Mouse (Mus musculus): ENCODE measurements around the gene Gli1.
A peak's percentile ranks its signal among the peaks of the same experiment; 100 is the strongest.
"Not testable (repeated sequence)": the region's sequence is repeated elsewhere in the genome, so short reads cannot be mapped to it uniquely, and the experiment has no call there.

Gli1 gene

GRCm38 (mm10) chr10:127322178-127322577, 19.6 kb downstream of the Gli1 start:
- no peak for DNase-seq (ENCODE audit: low read depth, low spot score)

DNA sequence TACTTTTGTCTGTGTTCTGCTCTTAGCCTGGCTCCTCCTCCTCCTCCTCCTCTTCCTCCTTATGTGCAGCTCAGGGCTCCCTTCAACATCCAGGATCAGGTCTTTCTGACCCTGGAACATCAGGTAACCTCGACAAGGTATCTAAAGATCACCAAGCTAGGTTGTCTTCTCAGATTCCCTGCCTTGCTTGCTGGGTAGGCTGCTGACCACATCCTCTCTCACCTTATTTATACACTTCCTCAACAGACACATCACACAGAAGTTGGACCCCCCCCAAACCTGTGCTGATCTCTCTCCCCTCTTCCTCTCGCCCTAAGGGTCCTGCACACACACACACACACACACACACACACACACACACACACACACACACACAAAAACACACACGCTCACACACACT, 20.2 kb downstream of the Gli1 start, which contains the start of gene Arhgap9:
Gene Arhgap9 (plus strand): TSS at position 344 of the 400 bp plus-strand sequence.
- no peak for DNase-seq (ENCODE audit: low read depth, low spot score)

GRCm38 (mm10) chr10:127319969-127320368, 21.8 kb downstream of the Gli1 start:
- DNase-seq (ENCODE audit: low read depth, low spot score), result no peak

DNA sequence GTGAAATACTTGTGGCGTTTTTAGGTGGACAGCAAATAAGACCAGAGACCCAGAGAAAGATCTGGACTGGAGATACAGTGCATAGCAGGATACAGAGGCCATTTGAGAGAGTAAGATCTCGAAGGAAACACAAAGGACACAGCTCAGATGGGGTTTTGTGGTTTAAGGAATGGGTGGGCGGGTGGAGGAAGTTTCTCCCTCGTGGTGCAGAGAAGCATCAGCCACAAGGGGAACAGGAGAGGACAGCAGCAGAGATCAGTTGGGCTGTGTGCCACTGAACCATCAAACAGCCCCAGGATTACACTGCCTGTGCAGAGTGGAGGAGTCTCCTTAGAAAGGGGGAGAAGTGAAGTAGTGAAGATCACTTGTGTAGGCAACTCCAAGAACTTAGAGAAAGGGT, 23.8 kb downstream of the Gli1 start:
- no peak for DNase-seq (ENCODE audit: low read depth, low spot score)

GRCm38 (mm10) chr10:127317277-127317676, 24.5 kb downstream of the Gli1 start:
- no peak for DNase-seq (ENCODE audit: low read depth, low spot score)

GRCm38 (mm10) chr10:127314950-127315349, 26.8 kb downstream of the Gli1 start:
- not testable (repeated sequence) for DNase-seq (ENCODE audit: low read depth, low spot score)

- DNase-seq (ENCODE audit: low read depth, low spot score), result not testable (repeated sequence)
Observed at GRCm38 (mm10) chr10:127313516-127313915, 28.3 kb downstream of the Gli1 start.

- no peak for DNase-seq (ENCODE audit: low read depth, low spot score)
Observed at GRCm38 (mm10) chr10:127312858-127313257, 28.9 kb downstream of the Gli1 start.

DNA sequence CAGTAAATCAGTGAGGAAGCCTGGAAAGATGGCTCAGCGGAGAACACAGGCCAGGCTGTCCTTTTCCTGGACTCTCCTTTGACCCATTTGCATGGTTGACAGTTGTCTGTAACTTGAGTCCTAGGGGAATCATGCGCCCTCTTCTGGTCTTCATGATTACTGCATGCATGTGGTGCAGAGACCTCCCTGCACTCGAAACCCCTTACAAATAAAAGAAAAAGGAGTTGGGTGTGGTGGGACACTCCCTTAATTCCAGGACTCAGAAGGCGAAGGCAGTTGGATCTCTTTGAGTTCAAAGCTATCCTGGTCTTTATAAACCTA, 29.5 kb downstream of the Gli1 start:
- peak; percentile 94 for DNase-seq (ENCODE audit: low read depth, low spot score)

DNA sequence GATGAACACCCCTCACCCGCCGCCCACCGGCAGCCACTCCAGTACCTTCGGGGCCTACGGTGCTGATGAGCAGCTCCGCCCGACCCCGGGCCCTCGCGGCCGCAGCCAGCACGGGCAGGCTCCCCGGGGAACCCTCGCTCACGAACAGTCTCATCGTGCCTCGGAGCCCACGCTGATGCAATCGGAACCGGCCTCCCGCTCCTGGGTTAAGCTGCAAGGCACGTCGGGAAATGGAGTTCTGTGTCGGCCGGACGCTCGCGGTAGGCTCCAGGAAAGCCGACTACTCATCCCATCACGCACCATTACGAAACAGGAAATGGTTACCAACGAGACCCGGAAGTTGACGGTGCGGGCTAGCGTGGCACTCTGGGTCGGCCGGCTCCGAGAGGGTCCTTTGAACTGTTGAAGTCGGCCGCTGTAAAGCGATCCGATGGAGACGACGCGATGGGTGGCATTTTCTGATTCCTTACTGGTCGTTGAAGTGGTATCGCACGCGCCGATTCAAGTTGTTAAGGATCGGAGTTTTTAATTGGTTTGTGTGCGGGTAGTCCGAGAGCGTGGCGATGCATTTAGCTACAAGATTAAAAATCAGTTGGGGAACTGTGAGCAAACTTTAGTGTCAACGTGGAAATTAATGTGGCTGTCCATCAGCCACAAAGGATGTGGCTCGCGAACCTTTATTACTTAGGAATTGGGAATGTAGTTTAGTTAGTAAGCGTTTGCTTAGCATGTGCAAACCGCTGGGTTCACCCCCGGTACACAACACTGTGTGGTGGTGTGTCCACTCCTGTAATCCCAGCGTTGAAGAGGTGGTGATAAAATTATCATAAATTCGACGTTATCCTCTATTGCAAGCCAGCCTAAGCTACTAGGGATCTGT, 30.1 kb downstream of the Gli1 start, which contains the start of gene Mars:
Gene Mars (minus strand): TSS at position 311 of the 880 bp plus-strand sequence.
- peak; percentile 98 for DNase-seq (ENCODE audit: low read depth, low spot score)

DNA sequence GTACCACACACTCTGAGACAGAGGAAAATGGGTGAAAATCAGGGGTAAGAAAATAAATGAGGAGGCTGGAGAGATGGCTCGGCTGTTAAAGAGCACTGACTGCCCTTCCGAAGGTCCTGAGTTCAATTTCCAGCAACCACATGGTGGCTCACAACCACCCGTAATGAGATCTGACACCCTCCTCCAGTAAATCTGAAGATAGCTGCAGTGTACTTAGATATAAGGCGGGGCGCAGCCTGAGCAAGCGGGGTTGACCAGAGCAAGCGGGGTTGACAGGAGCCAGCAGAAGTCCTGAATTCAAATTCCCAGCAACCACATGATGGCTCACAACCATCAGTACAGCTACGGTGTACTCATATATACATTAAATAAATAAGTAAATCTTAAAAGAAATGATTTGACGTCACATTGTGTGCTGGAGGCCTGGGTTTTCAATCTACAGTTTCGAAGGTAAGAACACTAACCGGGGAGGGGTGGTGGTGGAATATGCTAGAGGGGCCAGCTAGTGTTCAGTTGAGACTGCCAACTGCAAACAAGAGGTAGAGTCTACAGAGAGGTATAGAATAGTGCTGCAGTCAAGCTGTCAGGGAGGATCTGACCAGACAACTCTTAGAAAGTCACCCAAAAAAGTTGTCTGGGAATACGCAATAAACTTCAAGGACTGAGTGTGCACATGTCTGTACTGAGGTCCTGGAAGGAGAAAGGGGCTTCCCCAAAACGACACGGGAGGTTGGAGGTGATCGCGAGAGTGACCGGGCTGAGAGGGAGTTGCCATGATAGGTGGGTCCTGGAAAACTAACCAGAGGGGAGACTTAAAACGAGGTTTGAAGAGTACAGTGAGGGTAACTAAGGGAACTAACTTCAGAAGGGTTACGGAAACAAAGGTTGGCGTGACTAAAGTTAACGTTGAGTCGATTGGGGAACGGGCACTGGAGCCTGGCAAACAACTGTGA, 31.0 kb downstream of the Gli1 start:
- DNase-seq (ENCODE audit: low read depth, low spot score), result peak; percentile 90

- DNase-seq (ENCODE audit: low read depth, low spot score), result not testable (repeated sequence)
Observed at GRCm38 (mm10) chr10:127309167-127309566, 32.6 kb downstream of the Gli1 start.

DNA sequence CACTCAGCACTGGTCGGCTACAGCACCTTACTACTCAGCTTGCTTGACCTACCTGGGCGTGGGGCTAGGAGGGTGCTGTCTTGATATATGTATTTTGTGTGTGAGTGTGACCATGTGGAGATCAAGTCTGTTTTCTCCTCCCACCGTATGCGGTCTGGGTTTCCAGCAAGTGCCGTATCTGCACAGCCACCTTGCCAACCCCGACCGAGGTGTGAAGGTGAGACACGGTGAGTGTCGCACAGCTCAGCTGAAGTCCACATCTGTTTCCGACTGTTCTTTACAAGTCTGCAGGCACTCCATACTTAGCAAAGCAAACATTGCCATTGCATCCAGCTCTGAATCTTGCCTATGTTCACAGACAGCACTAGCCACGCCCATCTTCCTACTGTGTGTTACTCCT, 38.6 kb downstream of the Gli1 start:
- no peak for DNase-seq (ENCODE audit: low read depth, low spot score)

DNA sequence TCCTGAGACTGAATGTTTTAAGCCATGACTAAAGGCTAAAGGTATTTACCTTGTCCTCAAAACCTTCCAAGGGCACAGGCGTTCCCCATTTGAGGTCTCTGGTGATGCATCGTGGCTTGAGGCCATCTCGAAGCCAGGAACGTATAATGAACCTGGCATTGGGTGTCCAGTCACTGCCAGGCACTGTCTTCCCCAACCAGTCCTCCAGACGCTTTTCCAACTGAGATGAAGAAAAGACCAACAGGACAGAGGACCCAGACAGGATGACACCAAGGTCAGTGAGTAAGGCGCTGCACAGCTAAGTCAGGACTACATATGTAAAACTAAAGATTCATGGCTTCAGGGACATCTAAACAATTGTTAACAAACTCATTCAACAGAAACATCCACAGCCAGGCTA, 41.4 kb downstream of the Gli1 start:
- no peak for DNase-seq (ENCODE audit: low read depth, low spot score)

GRCm38 (mm10) chr10:127297015-127297871, 44.5 kb downstream of the Gli1 start:
- no peak for DNase-seq (ENCODE audit: low read depth, low spot score)

GRCm38 (mm10) chr10:127295986-127296794, 45.6 kb downstream of the Gli1 start:
- DNase-seq (ENCODE audit: low read depth, low spot score), result no peak

DNA sequence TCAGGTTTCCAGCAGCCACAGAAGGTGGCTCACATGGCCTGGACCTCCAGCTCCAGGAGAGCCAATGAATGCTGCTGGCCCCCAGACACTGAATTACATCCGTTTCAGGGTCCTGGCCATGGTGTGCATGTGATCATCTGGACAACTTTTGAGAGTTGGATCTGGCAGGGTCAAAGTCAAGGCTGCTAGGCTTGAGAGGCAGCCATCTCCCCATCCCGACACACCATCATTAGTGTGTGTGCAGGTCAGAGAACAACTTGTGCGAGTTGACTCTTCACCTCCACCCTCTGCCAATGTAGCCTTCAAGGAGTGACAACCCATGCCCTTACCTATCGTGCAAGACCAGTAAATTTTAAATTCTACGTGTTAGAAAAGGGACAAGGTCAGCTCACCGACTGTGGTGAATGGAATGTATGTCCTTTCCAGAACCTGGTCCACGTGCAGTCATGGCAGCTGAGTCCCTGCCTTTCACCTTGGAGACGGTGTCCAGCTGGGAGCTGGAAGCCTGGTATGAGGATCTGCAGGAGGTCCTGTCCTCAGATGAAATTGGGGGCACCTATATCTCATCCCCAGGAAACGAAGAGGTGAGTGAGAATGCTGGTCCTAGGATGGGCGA, 46.8 kb downstream of the Gli1 start:
- DNase-seq (ENCODE audit: low read depth, low spot score), result no peak

DNA sequence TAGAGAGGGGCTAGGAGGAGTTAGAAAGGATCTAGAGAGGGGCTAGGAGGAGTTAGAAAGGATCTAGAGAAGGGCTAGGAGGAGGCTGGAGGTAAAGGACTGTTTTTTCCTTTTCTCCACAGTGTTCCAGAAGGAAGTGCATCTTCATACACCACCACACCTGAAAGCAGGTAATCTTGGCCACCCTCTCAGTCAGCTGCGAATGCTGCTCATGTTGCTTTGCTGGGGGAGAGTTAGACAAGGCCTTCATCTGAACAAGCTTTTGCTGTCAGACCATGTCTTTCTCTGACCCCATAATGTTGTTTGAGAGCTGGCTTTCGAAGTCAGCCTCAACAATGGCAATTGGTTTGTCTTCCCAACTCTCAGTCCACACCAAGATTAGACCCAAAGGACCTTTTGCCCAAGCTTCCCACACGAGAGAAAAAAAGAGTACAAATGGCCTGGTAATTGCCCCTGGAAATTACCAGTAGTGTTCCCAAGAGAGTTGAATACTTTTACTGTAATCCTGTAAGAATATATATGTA, 48.1 kb downstream of the Gli1 start:
- DNase-seq (ENCODE audit: low read depth, low spot score), result no peak

DNA sequence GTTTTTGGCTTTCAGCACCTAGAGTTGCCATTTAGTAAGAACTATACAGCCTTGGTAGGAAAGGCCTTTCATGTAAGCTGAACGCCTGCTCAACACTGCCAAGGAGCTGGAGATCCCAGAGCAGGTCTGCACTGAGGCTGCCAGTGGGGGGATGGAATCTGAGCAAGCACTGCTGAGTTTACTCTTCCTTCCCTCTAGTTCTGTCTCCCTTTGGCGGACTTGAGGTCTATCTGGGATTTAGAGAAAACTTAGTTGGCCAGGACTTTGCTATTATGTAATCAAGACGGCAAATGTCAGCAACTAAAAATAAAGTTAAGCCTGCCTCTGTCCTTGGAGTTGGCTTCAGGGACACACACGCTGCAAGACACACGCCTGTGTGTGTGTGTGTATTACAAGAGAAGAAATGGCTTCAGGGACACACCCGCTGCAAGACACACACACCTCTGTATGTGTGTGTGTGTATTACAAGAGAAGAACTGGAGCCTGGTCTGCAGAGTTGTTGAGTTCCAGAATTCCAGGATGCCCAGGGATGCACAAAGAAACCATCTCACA, 48.7 kb downstream of the Gli1 start:
- peak; percentile 34 for DNase-seq (ENCODE audit: low read depth, low spot score)

All from 3T3-L1 (cell line).